Mouse (Mus musculus) CH12.LX (cell line): ENCODE measurements around the gene Zfp488. TPM values are rescaled to one million over a fixed set of nuclear protein-coding genes. Genes with fewer than 3 reads are reported as not detected.

ENCODE experiments used
- DNase-seq: peaks from one replicate; pipeline ENCODE4 v3.0.0-alpha.2; 2013; ENCODE audit errors: extremely low read depth
- H3K27ac ChIP-seq: 2 replicates; pipeline ENCODE4 v1.5.1; 2012; ENCODE audit warnings: low read depth, mild to moderate bottlenecking, control low read depth, moderate library complexity; ENCODE audit not compliant: insufficient read depth
- H3K27me3 ChIP-seq: replicated peaks from 2 replicates; pipeline ENCODE3; 2012; ENCODE audit warnings: inconsistent platforms
- H3K36me3 ChIP-seq, 2 experiments: replicated peaks in 1 of 2; 2 replicates each; pipeline versions ENCODE3 to v1.6.1; 2012; ENCODE audit warnings: inconsistent platforms in 1 of 2, low read length in 1 of 2, mild to moderate bottlenecking in 1 of 2, mixed read lengths in 1 of 2, moderate library complexity in 1 of 2; ENCODE audit not compliant: control insufficient read depth in 1 of 2, insufficient read depth in 1 of 2
- H3K4me1 ChIP-seq, 2 experiments: 2 replicates each; pipeline ENCODE4 v1.6.1; 2012; ENCODE audit warnings: inconsistent platforms in 1 of 2, moderate library complexity in 1 of 2; ENCODE audit not compliant: insufficient read depth in 2 of 2, control insufficient read depth in 1 of 2
- H3K4me2 ChIP-seq: 2 replicates; pipeline ENCODE4 v1.6.1; 2012; ENCODE audit warnings: low read depth, mild to moderate bottlenecking, control low read depth; ENCODE audit not compliant: poor library complexity, insufficient read depth, severe bottlenecking
- H3K4me3 ChIP-seq, 3 experiments: fragments of 150-350 bp in 1 of 3; sonication (generic) in 1 of 3; replicated peaks in 1 of 3; 2 replicates each; pipeline versions ENCODE3 to v1.5.1; 2011 to 2012; ENCODE audit warnings: low read depth in 2 of 3, low read length in 2 of 3, mild to moderate bottlenecking in 2 of 3, moderate library complexity in 2 of 3, control low read depth in 1 of 3, improper control_type of control experiment in 1 of 3, inconsistent platforms in 1 of 3, mixed read lengths in 1 of 3; ENCODE audit not compliant: poor library complexity in 1 of 3
- H3K79me2 ChIP-seq: replicated peaks from 2 replicates; pipeline ENCODE4 v1.6.1; 2012; ENCODE audit warnings: mild to moderate bottlenecking, moderate library complexity; ENCODE audit not compliant: control insufficient read depth, poor library complexity, insufficient read depth, severe bottlenecking; ENCODE audit errors: extremely low read depth
- H3K9ac ChIP-seq: 2 replicates; pipeline ENCODE4 v1.6.1; 2012; ENCODE audit warnings: low read depth, mild to moderate bottlenecking, control low read depth, moderate library complexity; ENCODE audit not compliant: insufficient read depth
- H3K9me3 ChIP-seq: replicated peaks from 2 replicates; pipeline ENCODE3; 2012; ENCODE audit warnings: low read length, inconsistent platforms, mixed read lengths
- CHD1 ChIP-seq: IDR thresholded peaks from 2 replicates; pipeline ENCODE4 v1.6.1; 2012; ENCODE audit warnings: low read depth, low read length, improper control_type of control experiment, inconsistent platforms
- CHD2 ChIP-seq: IDR thresholded peaks from 2 replicates; pipeline ENCODE4 v1.6.1; 2011; ENCODE audit warnings: low read length, improper control_type of control experiment
- CTCF ChIP-seq, 2 experiments: IDR thresholded peaks in 1 of 2; conservative IDR thresholded peaks in 1 of 2; 2 replicates each; pipeline ENCODE4 v1.5.1; 2011 to 2012; ENCODE audit warnings: low read depth in 2 of 2, low read length in 2 of 2, improper control_type of control experiment in 1 of 2, inconsistent platforms in 1 of 2, mild to moderate bottlenecking in 1 of 2, moderate library complexity in 1 of 2
- ETS1 ChIP-seq: conservative IDR thresholded peaks from 2 replicates; pipeline ENCODE4 v1.6.1; 2012; ENCODE audit warnings: low read depth, mild to moderate bottlenecking, inconsistent platforms, low read length, improper control_type of control experiment, moderate library complexity
- IRF4 ChIP-seq: IDR thresholded peaks from 2 replicates; pipeline ENCODE4 v1.6.1; 2014; ENCODE audit warnings: low read depth, mild to moderate bottlenecking, inconsistent platforms, low read length, improper control_type of control experiment
- JUND ChIP-seq: conservative IDR thresholded peaks from 2 replicates; pipeline ENCODE4 v1.6.1; 2011; ENCODE audit warnings: low read depth, low read length, improper control_type of control experiment
- MXI1 ChIP-seq: IDR thresholded peaks from 2 replicates; pipeline ENCODE4 v1.6.1; 2011; ENCODE audit warnings: mild to moderate bottlenecking, low read depth, low read length, improper control_type of control experiment
- MYC ChIP-seq: IDR thresholded peaks from 2 replicates; pipeline ENCODE4 v1.6.1; 2011; ENCODE audit warnings: low read depth, mild to moderate bottlenecking, improper control_type of control experiment, low read length
- NELFE ChIP-seq: IDR thresholded peaks from 2 replicates; pipeline ENCODE4 v1.6.1; 2011; ENCODE audit warnings: low read depth, low read length, improper control_type of control experiment
- NRF1 ChIP-seq: IDR thresholded peaks from 2 replicates; pipeline ENCODE4 v1.6.1; 2014; ENCODE audit warnings: low read depth, mild to moderate bottlenecking, inconsistent platforms, low read length, improper control_type of control experiment, moderate library complexity
- PAX5 ChIP-seq: IDR thresholded peaks from 2 replicates; pipeline ENCODE4 v1.6.1; 2012; ENCODE audit warnings: low read length, inconsistent platforms, mixed read lengths
- POLR2AphosphoS2 ChIP-seq: IDR thresholded peaks from 2 replicates; pipeline ENCODE4 v1.6.1; 2011; ENCODE audit warnings: low read depth, low read length, improper control_type of control experiment
- RAD21 ChIP-seq: IDR thresholded peaks from 2 replicates; pipeline ENCODE4 v1.6.1; 2011; ENCODE audit warnings: low read depth, mild to moderate bottlenecking, low read length, improper control_type of control experiment, moderate library complexity
- SMC3 ChIP-seq: IDR thresholded peaks from 2 replicates; pipeline ENCODE4 v1.6.1; 2011; ENCODE audit warnings: low read depth, low read length, improper control_type of control experiment
- TBP ChIP-seq: conservative IDR thresholded peaks from 2 replicates; pipeline ENCODE4 v1.6.1; 2011; ENCODE audit warnings: low read depth, low read length, improper control_type of control experiment
- TCF12 ChIP-seq: IDR thresholded peaks from 2 replicates; pipeline ENCODE4 v1.6.1; 2014; ENCODE audit warnings: low read depth, mild to moderate bottlenecking, inconsistent platforms, low read length, improper control_type of control experiment
- UBTF ChIP-seq: IDR thresholded peaks from 2 replicates; pipeline ENCODE4 v1.6.1; 2012; ENCODE audit warnings: low read depth, mild to moderate bottlenecking, inconsistent platforms, low read length, improper control_type of control experiment, moderate library complexity
- ZC3H11A ChIP-seq: IDR thresholded peaks from 2 replicates; pipeline ENCODE4 v1.6.1; 2012; ENCODE audit warnings: low read depth, mild to moderate bottlenecking, inconsistent platforms, low read length, improper control_type of control experiment
- dilution Hi-C: fragments of 300-500 bp; cut with MboI; formaldehyde crosslinking; loops from 2 replicates; pipeline ENCODE4 v1.14.3; 2020; ENCODE audit warnings: low sequenced_read_pairs; ENCODE audit not compliant: extremely low pct_unique_long_range_greater_than_20kb, extremely low pct_ligation_motif_present
- in situ Hi-C: fragments of 300-500 bp; cut with MboI; formaldehyde crosslinking; loops from 3 replicates; pipeline ENCODE4 v1.14.3; 2019; ENCODE audit warnings: low sequenced_read_pairs, low pct_ligation_motif_present, low pct_unique_long_range_greater_than_20kb, mixed read lengths
- polyA plus RNA-seq: library from polyadenylated mRNA; unstranded; fragments of >175 nt; gene quantifications from 2 replicates; pipeline ENCODE4 v1.2.1, GENCODE M21; 2012; ENCODE audit warnings: low read depth; ENCODE audit not compliant: insufficient read length
- total RNA-seq, 2 experiments: library from RNA; depleted of rRNA; stranded (reverse); fragments of 300-350 nt in 1 of 2; fragments of >200 nt in 1 of 2; gene quantifications; 2 replicates each; pipeline ENCODE4 v1.2.3; 2012 to 2014

The Zfp488 gene
- total and polyA plus RNA-seq, 3 experiments, result not detected

DNA sequence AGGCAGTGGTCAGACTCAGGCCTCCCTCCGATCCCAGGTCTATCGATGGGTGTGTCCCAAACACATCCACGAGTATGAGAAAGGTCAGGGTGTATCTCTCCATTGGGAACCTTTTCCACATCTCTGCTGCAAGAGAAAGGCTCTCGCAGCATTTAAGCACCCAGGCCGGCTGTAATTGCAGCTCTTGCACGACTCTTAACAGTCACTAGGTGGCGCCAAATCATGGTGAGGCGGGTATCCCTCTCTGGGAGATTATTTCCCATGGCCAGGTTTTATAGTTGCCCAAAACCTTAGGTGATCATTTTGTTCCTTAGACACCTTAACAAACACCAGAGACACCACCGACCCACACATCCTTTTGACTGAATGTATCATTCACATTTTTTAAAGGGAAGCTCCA is 19.2 kb downstream of the Zfp488 start:
- Histone ChIP-seq H3K9ac (no peak overlapping the region), H3K9me3 (no peaks in the 10 kb centered on the region), H3K79me2 (no peaks in the 10 kb centered on the region), H3K27ac (no peak overlapping the region), H3K36me3 (no peaks in the 10 kb centered on the region), H3K4me1 (0 out of 4 replicates have a peak, but pooled peaks cover 0 to 3% of the 10 kb centered on the region in 2 experiments), H3K27me3 (no peaks in the 10 kb centered on the region), H3K4me3 (no peak overlapping the region), H3K4me2 (no peak overlapping the region)
- in situ Hi-C loops (no loop called here), dilution Hi-C loops (no loop called here)
- peak; percentile 48 for DNase-seq
- TF ChIP-seq SMC3, result peak; percentile 51
- peak; percentile 74 to 80 for TF ChIP-seq CTCF (conservative IDR thresholded peaks at IDR 0.05 in 1 of 2, IDR thresholded peaks at IDR 0.05 in 1 of 2; ENCODE audit: low read depth in 2 of 2, low read length in 2 of 2)
- TF ChIP-seq RAD21, result peak; percentile 57
- no peak for TF ChIP-seq POLR2AphosphoS2

DNA sequence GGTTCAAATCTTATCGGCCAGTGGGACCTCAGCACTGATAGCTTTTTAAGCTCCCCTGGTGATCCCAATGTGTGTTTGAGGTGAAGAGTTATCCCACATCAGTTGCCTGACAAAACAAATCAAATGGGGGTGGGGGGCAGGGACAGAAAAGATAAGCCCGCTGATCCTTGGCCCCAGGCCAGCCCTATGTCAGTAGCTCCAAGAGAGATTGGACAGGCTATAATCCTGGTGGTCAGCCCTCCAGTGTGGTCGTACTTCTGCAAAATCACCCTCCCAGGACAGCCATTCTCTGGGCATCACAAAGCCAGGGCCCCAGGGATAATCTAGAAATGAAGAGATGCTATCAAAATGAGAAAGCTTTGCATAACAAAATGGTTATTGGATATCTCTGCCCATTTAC is 19.7 kb downstream of the Zfp488 start:
- H3K4me3 ChIP-seq, result no peak overlapping the region
- no peak overlapping the region for H3K9ac ChIP-seq
- H3K27ac ChIP-seq, result no peak overlapping the region
- H3K79me2 ChIP-seq, result no peaks in the 10 kb centered on the region
- H3K9me3 ChIP-seq, result no peaks in the 10 kb centered on the region
- no peaks in the 10 kb centered on the region for H3K27me3 ChIP-seq
- in situ Hi-C loops, result no loop called here
- H3K4me1 ChIP-seq, result 0 out of 4 replicates have a peak, but pooled peaks cover 0 to 3% of the 10 kb centered on the region in 2 experiments
- H3K4me2 ChIP-seq, result no peak overlapping the region
- DNase-seq, result no peak
- TF ChIP-seq ZC3H11A (no peak), NELFE (no peak), IRF4 (no peak), MYC (no peak)
- dilution Hi-C loops, result no loop called here
- no peaks in the 10 kb centered on the region for H3K36me3 ChIP-seq

- Histone ChIP-seq H3K36me3 (no peaks in the 10 kb centered on the region), H3K79me2 (no peaks in the 10 kb centered on the region), H3K4me3 (no peak overlapping the region), H3K27me3 (no peaks in the 10 kb centered on the region), H3K27ac (no peak overlapping the region)
- DNase-seq, result no peak
- TF ChIP-seq PAX5 (no peak), MYC (no peak), CHD2 (no peak), POLR2AphosphoS2 (no peak), NELFE (no peak), TCF12 (no peak), UBTF (no peak), TBP (no peak), RAD21 (no peak), CHD1 (no peak), ETS1 (no peak), MXI1 (no peak), JUND (no peak), NRF1 (no peak)
- TF ChIP-seq, all 38 proteins: peak for 0
- H3K4me2 ChIP-seq, result no peak overlapping the region
- in situ Hi-C loops, result no loop called here
- H3K9me3 ChIP-seq, result no peaks in the 10 kb centered on the region
- H3K9ac ChIP-seq, result no peak overlapping the region
- H3K4me1 ChIP-seq, result 0 out of 4 replicates have a peak, but pooled peaks cover 0 to 3% of the 10 kb centered on the region in 2 experiments
- dilution Hi-C loops, result no loop called here
Observed at GRCm38 (mm10) chr14:33958186-33958585, 20.4 kb downstream of the Zfp488 start.
